Mouse (Mus musculus): ENCODE results near the gene Cast. TPM values are rescaled to one million over a fixed set of nuclear protein-coding genes. Genes with fewer than 3 reads are reported as not detected.
A peak's percentile ranks its signal among the peaks of the same experiment; 100 is the strongest.

Cast gene
- polyA plus RNA-seq, 1 experiment: 68.9 TPM

GRCm38 (mm10) chr13:74806934-74807333 is 1.7 kb downstream of the Cast start:
- 6% methylated on average over 5 of the region's 5 CpGs for WGBS
- TF ChIP-seq POLR2A (IDR thresholded peaks at IDR 0.05; ENCODE audit: borderline replicate concordance, control insufficient read depth, low read depth, low read length) (no peak), CTCF (IDR thresholded peaks at IDR 0.05; ENCODE audit: control insufficient read depth, insufficient read depth, low read length) (no peak)
- H3K4me3 ChIP-seq (replicated peaks; ENCODE audit: control insufficient read depth, low read depth, low read length): no peak overlapping the region
- no peak overlapping the region for H3K27ac ChIP-seq (ENCODE audit: control insufficient read depth, insufficient read depth, low read depth, low read length, poor library complexity)
- no peaks in the 10 kb centered on the region; the same call in 1 of the 2 replicates for H3K4me1 ChIP-seq (ENCODE audit: control insufficient read depth, insufficient read depth, low read length)

GRCm38 (mm10) chr13:74794435-74794834 is 14.2 kb downstream of the Cast start:
- H3K4me3 ChIP-seq (replicated peaks; ENCODE audit: control insufficient read depth, low read depth, low read length): no peak overlapping the region
- WGBS: 72% methylated on average over 1 of the region's 1 CpGs
- no peaks in the 10 kb centered on the region for H3K4me1 ChIP-seq (ENCODE audit: control insufficient read depth, insufficient read depth, low read length)
- H3K27ac ChIP-seq (ENCODE audit: control insufficient read depth, insufficient read depth, low read depth, low read length, poor library complexity): no peak overlapping the region
- no peak for TF ChIP-seq POLR2A (IDR thresholded peaks at IDR 0.05; ENCODE audit: borderline replicate concordance, control insufficient read depth, low read depth, low read length)
- TF ChIP-seq CTCF (IDR thresholded peaks at IDR 0.05; ENCODE audit: control insufficient read depth, insufficient read depth, low read length): no peak

GRCm38 (mm10) chr13:74787681-74788080 is 20.9 kb downstream of the Cast start:
- 67% methylated on average over 1 of the region's 1 CpGs for WGBS

GRCm38 (mm10) chr13:74772151-74772550 is 36.5 kb downstream of the Cast start:
- no peak for TF ChIP-seq CTCF (IDR thresholded peaks at IDR 0.05; ENCODE audit: control insufficient read depth, insufficient read depth, low read length)
- no peak for TF ChIP-seq POLR2A (IDR thresholded peaks at IDR 0.05; ENCODE audit: borderline replicate concordance, control insufficient read depth, low read depth, low read length)
- Histone ChIP-seq H3K27ac (ENCODE audit: control insufficient read depth, insufficient read depth, low read depth, low read length, poor library complexity) (no peak overlapping the region), H3K4me3 (replicated peaks; ENCODE audit: control insufficient read depth, low read depth, low read length) (no peak overlapping the region), H3K4me1 (ENCODE audit: control insufficient read depth, insufficient read depth, low read length) (no peaks in the 10 kb centered on the region)
- WGBS: 67% methylated on average over 1 of the region's 1 CpGs

More at GRCm38 (mm10) chr13:74787681-74788080, 20.9 kb downstream of the Cast start:
- no peak for TF ChIP-seq CTCF (IDR thresholded peaks at IDR 0.05; ENCODE audit: control insufficient read depth, insufficient read depth, low read length)
- TF ChIP-seq POLR2A (IDR thresholded peaks at IDR 0.05; ENCODE audit: borderline replicate concordance, control insufficient read depth, low read depth, low read length): no peak
- no peak overlapping the region for H3K27ac ChIP-seq (ENCODE audit: control insufficient read depth, insufficient read depth, low read depth, low read length, poor library complexity)
- no peak overlapping the region for H3K4me3 ChIP-seq (replicated peaks; ENCODE audit: control insufficient read depth, low read depth, low read length)
- H3K4me1 ChIP-seq (ENCODE audit: control insufficient read depth, insufficient read depth, low read length): no peaks in the 10 kb centered on the region; the same call in 1 of the 2 replicates

GRCm38 (mm10) chr13:74770480-74770879 is 38.1 kb downstream of the Cast start:
- Histone ChIP-seq H3K4me1 (ENCODE audit: control insufficient read depth, insufficient read depth, low read length) (no peaks in the 10 kb centered on the region), H3K4me3 (replicated peaks; ENCODE audit: control insufficient read depth, low read depth, low read length) (peak overlapping the region; percentile 65), H3K27ac (ENCODE audit: control insufficient read depth, insufficient read depth, low read depth, low read length, poor library complexity) (peak overlapping the region; percentile 68)
- TF ChIP-seq CTCF (IDR thresholded peaks at IDR 0.05; ENCODE audit: control insufficient read depth, insufficient read depth, low read length) (peak; percentile 29; the same call in 1 of the 2 replicates), POLR2A (IDR thresholded peaks at IDR 0.05; ENCODE audit: borderline replicate concordance, control insufficient read depth, low read depth, low read length) (peak; percentile 36; the same call in 1 of the 2 replicates)
- WGBS: under 1% methylated on average over 21 of the region's 21 CpGs

- TF ChIP-seq CTCF (IDR thresholded peaks at IDR 0.05; ENCODE audit: control insufficient read depth, insufficient read depth, low read length) (no peak), POLR2A (IDR thresholded peaks at IDR 0.05; ENCODE audit: borderline replicate concordance, control insufficient read depth, low read depth, low read length) (no peak)
- peak overlapping the region; percentile 60 for H3K4me3 ChIP-seq (replicated peaks; ENCODE audit: control insufficient read depth, low read depth, low read length)
- 6% methylated on average over 8 of the region's 8 CpGs for WGBS
- H3K27ac ChIP-seq (ENCODE audit: control insufficient read depth, insufficient read depth, low read depth, low read length, poor library complexity): no peak overlapping the region
- no peaks in the 10 kb centered on the region for H3K4me1 ChIP-seq (ENCODE audit: control insufficient read depth, insufficient read depth, low read length)
Measured at GRCm38 (mm10) chr13:74769871-74770270, 38.7 kb downstream of the Cast start.

- TF ChIP-seq CTCF (IDR thresholded peaks at IDR 0.05; ENCODE audit: control insufficient read depth, insufficient read depth, low read length) (no peak), POLR2A (IDR thresholded peaks at IDR 0.05; ENCODE audit: borderline replicate concordance, control insufficient read depth, low read depth, low read length) (no peak)
- 57% methylated on average over 2 of the region's 2 CpGs for WGBS
- H3K27ac ChIP-seq (ENCODE audit: control insufficient read depth, insufficient read depth, low read depth, low read length, poor library complexity): no peak overlapping the region
- H3K4me3 ChIP-seq (replicated peaks; ENCODE audit: control insufficient read depth, low read depth, low read length): no peak overlapping the region
- no peaks in the 10 kb centered on the region for H3K4me1 ChIP-seq (ENCODE audit: control insufficient read depth, insufficient read depth, low read length)
Measured at GRCm38 (mm10) chr13:74767186-74767585, 41.4 kb downstream of the Cast start.

GRCm38 (mm10) chr13:74762741-74763140 is 45.9 kb downstream of the Cast start:
- no peak for TF ChIP-seq CTCF (IDR thresholded peaks at IDR 0.05; ENCODE audit: control insufficient read depth, insufficient read depth, low read length)
- no peak for TF ChIP-seq POLR2A (IDR thresholded peaks at IDR 0.05; ENCODE audit: borderline replicate concordance, control insufficient read depth, low read depth, low read length)
- Histone ChIP-seq H3K4me1 (ENCODE audit: control insufficient read depth, insufficient read depth, low read length) (no peaks in the 10 kb centered on the region), H3K27ac (ENCODE audit: control insufficient read depth, insufficient read depth, low read depth, low read length, poor library complexity) (no peak overlapping the region), H3K4me3 (replicated peaks; ENCODE audit: control insufficient read depth, low read depth, low read length) (no peak overlapping the region)
- 89% methylated on average over 1 of the region's 1 CpGs for WGBS

- Histone ChIP-seq H3K27ac (ENCODE audit: control insufficient read depth, insufficient read depth, low read depth, low read length, poor library complexity) (no peak overlapping the region), H3K4me1 (ENCODE audit: control insufficient read depth, insufficient read depth, low read length) (no peaks in the 10 kb centered on the region), H3K4me3 (replicated peaks; ENCODE audit: control insufficient read depth, low read depth, low read length) (no peak overlapping the region)
- TF ChIP-seq POLR2A (IDR thresholded peaks at IDR 0.05; ENCODE audit: borderline replicate concordance, control insufficient read depth, low read depth, low read length): no peak
- no peak for TF ChIP-seq CTCF (IDR thresholded peaks at IDR 0.05; ENCODE audit: control insufficient read depth, insufficient read depth, low read length)
- WGBS: 72% methylated on average over 1 of the region's 1 CpGs
Measured at GRCm38 (mm10) chr13:74759152-74759551, 49.5 kb downstream of the Cast start.
